Mouse (Mus musculus) embryonic facial prominence, embryonic 10.5 days (tissue): ENCODE measurements at regions not wholly inside any gene's neighbourhood (a gene's known extent, or its start where the extent isn't known, plus 50 kb on each side); places are given as distances from the start of the nearest gene placed in this dataset.

Experiments used
- DNase-seq: peaks from one replicate; pipeline ENCODE4 v3.0.0-alpha.2; 2017; ENCODE audit warnings: low spot score
- H3K27ac ChIP-seq: fragments of 300-500 bp; sonication (generic); replicated peaks from 2 replicates; pipeline ENCODE4 v1.5.1; 2016; ENCODE audit warnings: mild to moderate bottlenecking
- H3K27me3 ChIP-seq: fragments of 300-500 bp; sonication (generic); replicated peaks from 2 replicates; pipeline ENCODE4 v1.6.1; 2016; ENCODE audit warnings: low read depth, mild to moderate bottlenecking; ENCODE audit not compliant: poor library complexity, severe bottlenecking
- H3K36me3 ChIP-seq: fragments of 300-500 bp; sonication (generic); replicated peaks from 2 replicates; pipeline ENCODE4 v1.6.1; 2016; ENCODE audit warnings: mild to moderate bottlenecking, moderate library complexity
- H3K4me1 ChIP-seq: fragments of 300-500 bp; sonication (generic); 2 replicates; pipeline ENCODE4 v1.6.1; 2016
- H3K4me3 ChIP-seq: fragments of 300-500 bp; sonication (generic); 2 replicates; pipeline ENCODE4 v1.5.1; 2016; ENCODE audit warnings: mild to moderate bottlenecking, moderate library complexity
- H3K9me3 ChIP-seq: fragments of 300-500 bp; sonication (generic); 2 replicates; pipeline ENCODE4 v1.6.1; 2016; ENCODE audit warnings: mild to moderate bottlenecking
- WGBS: fragments of 180-500 bp; shearing (Covaris S2); methylation state at CpG from one replicate; pipeline ENCODE4 v1.1.7; 2016; 5-methylcytosine and 5-hydroxymethylcytosine counted together

DNA sequence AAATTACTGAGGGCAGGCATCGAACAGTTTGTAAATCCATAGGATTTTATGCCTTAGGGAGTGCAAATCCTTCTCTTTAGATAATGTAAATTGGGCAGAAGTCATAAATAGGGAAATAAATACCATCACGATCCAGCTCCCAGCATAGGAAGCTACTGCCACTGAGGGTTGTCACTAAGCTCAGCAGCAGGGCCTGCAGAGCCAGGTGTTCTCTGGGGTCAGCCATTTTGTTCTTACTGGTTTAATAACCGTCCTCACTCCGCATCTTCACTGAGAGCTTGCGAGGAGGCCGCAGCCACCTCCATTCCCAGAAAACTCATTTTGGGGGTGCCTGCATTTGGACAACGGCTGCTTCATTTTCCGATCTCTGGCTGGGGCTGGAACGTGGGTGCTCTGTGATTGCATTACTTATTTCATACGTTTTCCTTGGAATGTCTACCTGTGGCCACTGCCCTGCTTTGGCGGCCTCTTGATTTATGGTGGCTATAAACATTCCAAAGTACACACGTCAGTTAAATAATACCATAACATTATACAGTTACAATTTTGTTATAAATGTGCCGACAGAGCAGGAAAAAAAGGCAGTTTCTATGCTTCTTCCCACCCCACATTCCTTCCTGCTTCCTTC lies 97.9 kb upstream of the Stx16 start:
- no peak for DNase-seq
- 78% methylated on average over 13 of the region's 13 CpGs for WGBS
- H3K4me3 ChIP-seq: no peak overlapping the region
- H3K27ac ChIP-seq: no peak overlapping the region
- H3K9me3 ChIP-seq: peaks cover 13% of the 10 kb centered on the region; the same call in 1 of the 2 replicates
- peaks cover 26% of the 10 kb centered on the region for H3K4me1 ChIP-seq
- H3K36me3 ChIP-seq: no peaks in the 10 kb centered on the region
- 0 out of 2 replicates have a peak, but pooled peaks cover 3% of the 10 kb centered on the region for H3K27me3 ChIP-seq

GRCm38 (mm10) chr2:173981036-173981435 lies 95.1 kb upstream of the Stx16 start:
- Histone ChIP-seq H3K9me3 (no peaks in the 10 kb centered on the region), H3K27ac (no peak overlapping the region), H3K4me3 (no peak overlapping the region), H3K27me3 (0 out of 2 replicates have a peak, but pooled peaks cover 3% of the 10 kb centered on the region), H3K4me1 (peaks cover 23% of the 10 kb centered on the region), H3K36me3 (no peaks in the 10 kb centered on the region)
- DNase-seq: no peak
- WGBS: 79% methylated on average over 9 of the region's 9 CpGs

- Histone ChIP-seq H3K36me3 (no peaks in the 10 kb centered on the region), H3K4me1 (peaks cover 16% of the 10 kb centered on the region), H3K27me3 (no peaks in the 10 kb centered on the region), H3K4me3 (no peak overlapping the region), H3K9me3 (no peaks in the 10 kb centered on the region), H3K27ac (no peak overlapping the region)
- 89% methylated on average over 7 of the region's 7 CpGs for WGBS
- peak; percentile 3 for DNase-seq
Observed at GRCm38 (mm10) chr2:173987516-173987915, 88.6 kb upstream of the Stx16 start.

- WGBS: 86% methylated on average over 8 of the region's 8 CpGs
- H3K4me1 ChIP-seq: peaks cover 16% of the 10 kb centered on the region
- H3K9me3 ChIP-seq: no peaks in the 10 kb centered on the region
- no peaks in the 10 kb centered on the region for H3K36me3 ChIP-seq
- H3K4me3 ChIP-seq: no peak overlapping the region
- H3K27ac ChIP-seq: no peak overlapping the region
- no peaks in the 10 kb centered on the region for H3K27me3 ChIP-seq
- no peak for DNase-seq
Observed at GRCm38 (mm10) chr2:173987921-173988320, 88.2 kb upstream of the Stx16 start.

DNA sequence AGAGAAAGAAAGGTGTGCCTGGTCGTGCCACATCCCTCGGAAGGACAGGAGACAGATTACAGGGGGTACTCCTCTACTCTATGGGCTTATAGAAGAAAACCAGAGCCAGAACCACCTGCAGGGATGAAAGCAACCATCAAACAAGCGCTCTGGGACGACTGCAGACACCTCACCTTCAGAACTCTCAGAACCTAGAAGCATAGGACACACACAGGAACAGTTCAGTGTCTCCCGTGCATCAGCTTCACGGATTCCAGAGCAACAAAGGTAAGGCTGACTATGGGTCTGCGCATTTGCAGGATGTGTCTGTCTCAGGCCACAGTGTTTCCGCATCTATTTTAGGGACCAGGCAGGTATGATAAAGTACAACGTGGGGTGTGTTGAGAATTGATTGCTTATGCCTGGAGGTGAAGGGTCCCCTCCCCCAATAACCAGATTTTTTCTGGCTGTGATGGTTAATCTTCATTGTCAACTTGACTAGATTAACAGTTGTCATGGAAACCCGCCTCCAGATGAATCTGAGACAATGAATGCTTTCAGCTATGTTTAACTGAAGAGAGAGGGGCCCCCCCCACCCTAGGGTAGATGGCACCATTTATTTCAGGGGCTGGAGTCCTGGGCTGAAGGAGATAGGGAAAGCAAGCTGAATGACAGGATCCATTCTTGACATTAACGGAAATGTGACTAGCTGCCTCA lies 87.3 kb upstream of the Stx16 start:
- Histone ChIP-seq H3K36me3 (no peaks in the 10 kb centered on the region), H3K4me3 (no peak overlapping the region), H3K27ac (no peak overlapping the region), H3K4me1 (peaks cover 22% of the 10 kb centered on the region), H3K27me3 (no peaks in the 10 kb centered on the region), H3K9me3 (no peaks in the 10 kb centered on the region)
- DNase-seq: no peak
- WGBS: 80% methylated on average over 11 of the region's 11 CpGs

DNA sequence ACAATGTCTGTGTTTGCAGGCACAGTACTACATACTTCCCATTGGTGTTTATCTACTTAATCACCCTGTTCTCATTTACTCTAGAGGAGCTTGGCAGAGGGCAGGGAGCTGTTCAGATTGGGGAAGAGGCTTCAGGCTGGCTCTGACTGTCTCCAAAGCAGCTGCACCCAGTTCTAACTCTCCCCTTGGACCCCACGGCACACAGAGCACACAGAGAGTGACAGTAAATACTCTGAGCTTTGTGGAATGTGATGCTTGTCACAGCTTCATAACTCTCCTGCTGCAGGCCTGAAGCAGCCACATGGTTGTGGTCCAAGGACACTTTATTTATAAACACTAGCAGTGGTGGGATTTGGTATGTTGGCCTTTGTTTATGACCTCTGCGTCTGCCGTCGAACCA lies 85.4 kb upstream of the Stx16 start:
- H3K36me3 ChIP-seq: no peaks in the 10 kb centered on the region
- no peak for DNase-seq
- 90% methylated on average over 4 of the region's 4 CpGs for WGBS
- H3K4me3 ChIP-seq: no peak overlapping the region
- H3K4me1 ChIP-seq: peaks cover 38% of the 10 kb centered on the region
- no peaks in the 10 kb centered on the region for H3K9me3 ChIP-seq
- H3K27me3 ChIP-seq: no peaks in the 10 kb centered on the region
- H3K27ac ChIP-seq: no peak overlapping the region

DNA sequence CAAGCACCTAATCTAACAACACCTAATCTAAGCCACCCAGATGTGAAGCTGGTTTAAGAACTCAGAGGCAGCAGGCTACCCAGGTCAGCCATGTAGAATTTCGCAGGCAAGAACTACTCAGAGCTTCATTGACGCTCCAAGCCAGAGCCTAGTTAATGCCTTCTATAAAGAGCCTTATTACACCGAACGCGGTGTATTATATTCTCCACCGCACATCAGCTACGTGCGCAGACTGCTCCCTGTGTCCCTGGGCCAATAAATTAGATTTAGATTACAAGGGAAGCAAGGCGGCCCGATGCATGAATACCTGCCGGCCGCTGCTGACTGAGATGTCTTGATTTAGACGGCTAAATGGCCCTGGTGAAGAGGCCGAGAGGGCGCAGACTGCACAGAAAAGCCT lies 84.7 kb upstream of the Stx16 start:
- peaks cover 39% of the 10 kb centered on the region for H3K4me1 ChIP-seq
- WGBS: 88% methylated on average over 15 of the region's 15 CpGs
- peak overlapping the region; percentile 58 for H3K27ac ChIP-seq
- H3K27me3 ChIP-seq: no peaks in the 10 kb centered on the region
- DNase-seq: no peak
- H3K4me3 ChIP-seq: no peak overlapping the region
- no peaks in the 10 kb centered on the region for H3K36me3 ChIP-seq
- H3K9me3 ChIP-seq: no peaks in the 10 kb centered on the region

DNA sequence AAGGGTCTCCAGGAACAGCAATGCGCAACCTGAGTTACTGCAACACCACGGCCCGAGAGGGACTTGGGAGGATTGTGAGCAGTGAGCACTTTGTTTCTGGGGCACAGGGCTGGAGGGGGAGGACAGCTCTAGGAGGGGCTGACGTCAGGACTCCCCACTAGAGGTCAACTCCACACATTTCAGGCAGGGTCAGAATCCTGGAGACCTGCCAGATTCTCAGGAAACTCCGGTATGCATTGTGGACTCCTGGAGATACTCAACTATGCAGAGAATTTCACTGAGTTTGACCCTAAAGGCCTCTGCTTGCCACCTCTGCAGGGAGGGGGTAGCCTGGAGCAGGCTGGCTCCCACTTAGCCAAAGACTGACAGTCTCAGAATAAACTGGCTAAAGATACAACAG lies 84.1 kb upstream of the Stx16 start:
- Histone ChIP-seq H3K4me3 (no peak overlapping the region), H3K27me3 (no peaks in the 10 kb centered on the region), H3K36me3 (no peaks in the 10 kb centered on the region), H3K4me1 (peaks cover 39% of the 10 kb centered on the region), H3K27ac (peak overlapping the region; percentile 58), H3K9me3 (no peaks in the 10 kb centered on the region)
- 36% methylated on average over 5 of the region's 5 CpGs for WGBS
- DNase-seq: peak; percentile 61

GRCm38 (mm10) chr2:173993431-173993955 lies 82.6 kb upstream of the Stx16 start:
- Histone ChIP-seq H3K4me1 (peaks cover 39% of the 10 kb centered on the region), H3K36me3 (no peaks in the 10 kb centered on the region), H3K27me3 (no peaks in the 10 kb centered on the region), H3K9me3 (0 out of 2 replicates have a peak, but pooled peaks cover 3% of the 10 kb centered on the region), H3K27ac (no peak overlapping the region; the same call in 1 of the 2 replicates), H3K4me3 (no peak overlapping the region)
- WGBS: 90% methylated on average over 5 of the region's 5 CpGs
- DNase-seq: no peak

DNA sequence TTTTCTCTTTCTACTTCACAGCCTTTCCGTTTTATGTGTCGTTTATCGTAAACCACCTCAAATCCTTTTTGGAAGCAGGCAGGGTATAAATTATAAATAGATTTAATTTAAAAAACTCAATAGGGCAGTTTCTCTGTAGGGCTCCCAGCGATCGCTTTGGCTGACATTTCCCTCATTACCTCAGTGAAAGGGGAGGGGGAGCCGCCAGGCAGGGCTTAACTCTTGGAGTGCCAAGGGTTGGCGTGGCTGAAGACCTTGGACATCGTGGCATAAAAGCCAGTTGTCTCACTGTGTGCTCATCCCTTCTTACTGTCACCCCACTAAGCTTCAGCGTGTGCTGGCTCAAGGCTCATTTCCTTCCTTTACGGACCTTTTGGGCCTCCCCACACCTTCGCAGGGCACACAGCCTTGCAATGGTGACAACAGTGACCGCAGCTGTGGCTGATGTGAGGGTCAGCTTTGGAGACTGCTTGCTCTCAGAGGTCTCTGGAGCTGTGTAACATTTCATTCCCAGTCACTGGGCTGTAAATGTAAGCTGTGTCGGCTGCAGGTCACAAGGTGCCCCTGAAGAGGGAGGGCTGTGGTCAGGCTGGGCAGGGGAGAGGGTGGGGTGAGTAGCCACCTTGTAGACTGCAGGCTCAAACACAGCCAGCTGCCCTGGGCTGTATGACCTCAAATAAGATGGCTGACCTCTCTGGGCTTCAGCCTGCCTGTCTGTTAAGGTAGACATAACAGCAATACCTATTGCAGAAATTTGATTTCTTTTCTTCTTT lies 81.6 kb upstream of the Stx16 start:
- Histone ChIP-seq H3K4me1 (peaks cover 39% of the 10 kb centered on the region), H3K4me3 (no peak overlapping the region), H3K27ac (peak overlapping the region; percentile 72), H3K27me3 (no peaks in the 10 kb centered on the region), H3K36me3 (no peaks in the 10 kb centered on the region), H3K9me3 (0 out of 2 replicates have a peak, but pooled peaks cover 5% of the 10 kb centered on the region)
- WGBS: 40% methylated on average over 13 of the region's 13 CpGs
- peak; percentile 30 for DNase-seq

DNA sequence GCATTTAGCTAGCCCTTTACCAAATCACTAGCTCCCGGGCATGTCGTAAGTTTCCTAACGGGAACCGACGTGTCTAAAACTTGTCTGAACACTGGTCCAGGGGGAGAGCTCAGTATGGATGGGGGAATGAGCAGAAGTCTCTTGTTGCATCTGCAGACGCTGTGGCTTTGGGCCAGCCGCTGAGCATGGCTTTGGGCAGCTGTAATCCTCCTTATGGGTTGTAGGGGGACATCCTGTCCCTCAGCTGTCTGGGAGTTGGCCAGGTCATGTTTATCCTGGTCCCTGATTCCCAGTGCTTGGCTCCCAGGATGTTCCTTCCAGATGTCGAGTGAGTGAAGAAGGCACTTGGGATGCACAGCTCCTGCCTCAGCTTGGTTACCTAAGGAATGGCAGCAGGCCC lies 71.4 kb upstream of the Stx16 start:
- 85% methylated on average over 8 of the region's 8 CpGs for WGBS
- peaks cover 15% of the 10 kb centered on the region; the same call in 1 of the 2 replicates for H3K9me3 ChIP-seq

GRCm38 (mm10) chr2:174007976-174008349 lies 68.1 kb upstream of the Stx16 start:
- Histone ChIP-seq H3K27me3 (no peaks in the 10 kb centered on the region), H3K4me3 (no peak overlapping the region), H3K27ac (peak overlapping the region; percentile 72), H3K9me3 (peaks cover 15% of the 10 kb centered on the region; the same call in 1 of the 2 replicates), H3K4me1 (peaks cover 32% of the 10 kb centered on the region), H3K36me3 (no peaks in the 10 kb centered on the region)
- 52% methylated on average over 2 of the region's 2 CpGs for WGBS
- DNase-seq: no peak

More for the DNA sequence above, 71.4 kb upstream of the Stx16 start:
- Histone ChIP-seq H3K27ac (no peak overlapping the region), H3K4me3 (no peak overlapping the region), H3K36me3 (no peaks in the 10 kb centered on the region), H3K27me3 (no peaks in the 10 kb centered on the region), H3K4me1 (peaks cover 20% of the 10 kb centered on the region)
- DNase-seq: no peak
